Mouse (Mus musculus): ENCODE results near the gene Atp6v0c. TPM values are rescaled to one million over a fixed set of nuclear protein-coding genes. Genes with fewer than 3 reads are reported as not detected.

Gene Atp6v0c
- total RNA-seq (2023), result 100 to 1,000 TPM; 462 to 465 TPM

DNA sequence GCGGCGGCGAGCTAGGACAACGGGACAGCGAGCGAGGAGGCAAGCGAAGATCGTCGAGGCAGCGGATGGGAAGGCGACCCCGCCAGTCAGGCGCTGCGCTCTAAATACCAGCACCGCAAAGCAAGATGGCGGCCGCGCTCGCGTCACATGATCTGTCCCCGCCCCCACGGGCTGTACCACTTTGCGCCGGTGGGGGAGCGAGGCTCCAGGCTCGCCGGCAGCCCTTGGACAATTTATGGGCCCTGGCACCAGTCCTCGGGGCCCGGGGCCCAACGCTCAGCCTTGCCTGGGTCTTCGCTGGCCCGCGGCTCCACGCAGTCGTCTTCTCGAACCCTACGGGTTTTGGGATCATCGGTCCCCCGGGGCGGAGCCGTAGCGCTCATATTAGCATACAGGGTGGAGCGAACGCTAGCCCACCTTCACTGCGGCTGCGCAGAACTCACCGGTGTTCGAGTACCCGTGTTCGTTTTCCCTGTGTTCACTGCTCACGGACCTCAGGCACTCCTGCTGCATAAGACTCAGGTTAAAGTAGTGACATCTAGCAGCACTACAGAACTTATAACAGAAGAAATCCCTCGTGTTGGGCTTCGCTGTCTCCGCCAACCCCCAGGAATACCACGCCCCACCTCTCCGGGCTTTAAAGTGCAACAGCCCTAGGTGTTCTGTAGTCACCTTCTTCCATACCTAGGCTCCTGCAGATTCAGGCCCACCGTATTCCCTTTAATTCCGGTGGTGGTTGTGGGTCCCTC lies at the start of gene Atp6v0c:
TSS of gene Atp6v0c (minus strand) at position 386 of the 749 bp plus-strand sequence.

DNA sequence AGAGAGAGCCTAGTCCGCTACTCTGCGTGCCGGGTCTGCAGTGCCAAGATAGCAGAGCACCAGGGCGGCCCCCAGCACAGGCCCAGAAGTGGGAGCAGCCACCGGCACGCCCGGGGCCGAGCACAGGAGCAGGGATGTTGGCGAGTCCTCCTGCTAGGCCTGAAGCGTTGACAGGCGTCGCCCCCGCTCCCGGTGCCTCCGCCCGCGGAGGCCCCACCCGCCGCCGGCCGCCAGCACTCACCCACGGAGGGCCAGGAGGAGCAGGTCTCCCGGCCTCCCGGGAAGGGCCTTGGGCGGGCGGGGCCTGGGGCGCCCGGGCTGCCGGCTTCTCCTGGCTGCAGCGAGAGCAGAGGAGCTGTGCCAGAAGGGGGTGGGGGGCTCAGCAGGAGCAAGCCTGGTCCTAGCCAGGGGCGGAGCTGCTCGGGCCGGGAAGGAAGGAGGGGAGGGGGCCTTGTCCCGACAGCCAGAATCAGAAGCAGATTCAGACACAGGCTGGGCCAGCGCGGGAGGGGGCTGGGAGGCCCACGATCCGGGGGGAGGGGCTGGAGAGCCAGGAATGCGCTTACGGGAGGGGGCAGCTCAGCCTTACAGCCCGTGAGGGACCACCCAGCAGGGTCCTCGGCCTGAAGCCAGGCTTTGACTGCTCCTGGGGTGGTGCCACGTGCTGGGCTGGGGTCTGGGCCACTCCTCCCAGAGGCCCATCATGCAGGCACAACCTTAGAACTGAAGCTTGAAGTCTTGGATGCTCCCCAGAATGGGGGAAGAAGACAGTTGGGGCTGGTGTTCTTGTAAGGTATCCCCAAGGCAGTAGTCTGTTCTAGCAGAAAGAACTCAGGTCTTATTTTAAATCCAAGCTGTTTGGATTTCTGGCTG lies 39.8 kb upstream of the Atp6v0c start, which contains the start of gene Ntn3:
TSS of gene Ntn3 (minus strand) at position 489 of the 873 bp plus-strand sequence.

DNA sequence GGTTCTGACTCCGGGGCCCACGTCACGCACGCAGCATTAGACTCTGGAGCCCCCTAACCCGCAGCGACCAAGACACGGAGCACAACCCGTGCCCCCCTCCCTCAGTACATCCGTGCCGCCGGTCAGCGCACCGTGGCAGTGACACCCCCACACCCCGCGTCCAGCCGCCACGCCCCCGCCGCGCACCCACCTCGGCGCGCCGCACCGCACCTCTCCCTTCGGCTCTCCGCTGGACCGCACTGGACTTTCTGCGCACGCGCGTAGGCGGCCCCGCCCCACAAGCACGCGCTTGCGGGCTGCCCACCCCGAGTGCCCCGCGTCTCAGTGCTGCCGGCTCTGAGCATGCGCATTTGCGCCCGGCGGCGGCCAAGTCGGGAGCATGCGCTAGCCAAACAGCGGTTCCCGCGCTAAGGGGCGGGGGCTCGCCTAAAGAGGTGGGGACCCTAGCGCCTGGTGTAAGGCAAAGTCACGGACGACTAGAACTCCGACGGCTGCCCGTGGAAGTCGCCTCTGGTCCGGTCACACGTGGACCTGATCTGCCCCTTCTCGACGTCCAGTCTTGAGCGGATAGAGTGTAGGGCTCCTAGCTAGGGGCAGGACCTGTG lies 35.9 kb upstream of the Atp6v0c start, which contains the start of gene Tbc1d24:
TSS of gene Tbc1d24 (minus strand) at position 279 of the 605 bp plus-strand sequence.

DNA sequence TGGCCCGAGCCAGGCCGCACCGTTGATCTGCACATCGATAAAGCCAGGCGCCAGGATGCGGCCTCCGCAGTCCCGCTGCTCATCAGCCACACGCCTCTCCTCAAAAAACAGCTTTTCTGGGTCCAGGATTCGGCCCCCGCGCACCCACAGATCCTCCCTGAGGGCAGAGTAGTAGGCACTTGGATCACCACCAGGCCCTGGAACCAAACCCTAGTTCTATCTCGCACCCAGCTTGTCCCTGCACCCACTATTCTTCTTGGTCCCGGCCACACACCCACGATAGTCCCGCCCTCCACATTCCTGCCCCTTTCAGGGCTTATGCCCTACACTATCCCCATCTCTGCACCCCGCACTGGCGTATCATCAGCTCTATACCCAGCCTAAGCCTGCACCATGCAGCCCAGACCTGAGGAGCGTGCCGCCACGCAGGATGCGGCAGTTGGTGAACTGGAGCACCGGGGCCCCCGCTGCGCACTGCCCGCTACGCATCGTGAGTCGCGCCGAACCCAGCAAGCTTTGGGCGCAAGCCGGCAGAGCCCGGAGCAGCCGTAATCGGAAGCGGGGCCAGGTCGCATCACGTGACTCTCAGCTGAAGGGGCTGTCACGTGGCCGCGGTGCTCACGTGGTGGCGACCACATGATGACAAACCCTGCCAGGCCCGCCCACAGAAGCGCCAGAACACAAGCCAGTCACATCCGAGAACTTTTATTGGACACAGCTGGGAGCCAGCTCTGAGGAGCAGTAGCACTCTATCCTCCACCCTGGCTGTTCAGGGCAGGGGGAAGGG lies 6.1 kb downstream of the Atp6v0c start, which contains the start of gene Amdhd2:
TSS of gene Amdhd2 (minus strand) at position 591 of the 787 bp plus-strand sequence.

DNA sequence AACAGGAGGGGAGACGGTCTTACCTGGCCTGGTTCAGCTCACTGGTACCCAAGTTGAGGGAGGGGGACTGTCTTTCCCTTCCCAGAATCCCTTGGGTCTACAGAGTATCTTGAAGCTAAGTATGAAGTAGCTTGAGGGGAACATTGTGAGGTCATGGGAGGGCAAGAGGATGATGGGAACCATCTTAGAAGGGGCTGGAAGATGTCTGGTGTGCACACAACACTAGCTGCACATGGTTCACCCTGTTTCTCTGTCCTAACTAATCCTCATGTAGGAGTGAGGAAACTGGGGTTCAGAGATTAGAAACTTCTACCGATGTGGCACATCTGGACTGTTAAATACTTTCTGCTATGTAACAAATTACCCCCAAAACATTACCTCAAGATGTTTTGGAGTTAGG lies 18.7 kb downstream of the Atp6v0c start, which contains the start of gene Pdpk1:
TSS of gene Pdpk1 (minus strand) at position 101 of the 400 bp plus-strand sequence.

Other genes with a start within 250 kb of the Atp6v0c start
- gene Sbp, start 228.0 kb downstream of the Atp6v0c start, total RNA-seq (2023), result not detected
- not detected for gene Sbpl, start 214.4 kb downstream of the Atp6v0c start, total RNA-seq (2023)
- gene Prss30, start 189.1 kb downstream of the Atp6v0c start, total RNA-seq (2023), result 1 to 10 TPM; 3.1 to 3.4 TPM
- not detected for gene Prss22, start 171.6 kb downstream of the Atp6v0c start, total RNA-seq (2023)
- not detected for gene Prss27, start 131.6 kb downstream of the Atp6v0c start, total RNA-seq (2023)
- 10 to 100 TPM; 16.8 to 19.2 TPM for gene Kctd5, start 96.2 kb downstream of the Atp6v0c start, total RNA-seq (2023)
- gene Pdpk1, start 18.8 kb downstream of the Atp6v0c start, total RNA-seq (2023), result 10 to 100 TPM; 44.5 to 51.8 TPM
- gene Amdhd2, start 5.9 kb downstream of the Atp6v0c start, total RNA-seq (2023), result 10 to 100 TPM; 62.8 to 72.6 TPM
- 1 to 10 TPM; 5.5 to 6.0 TPM for gene Tbc1d24, start 35.9 kb upstream of the Atp6v0c start, total RNA-seq (2023)
- under 1 TPM; 0.43 to 0.50 TPM for gene Ntn3, start 39.8 kb upstream of the Atp6v0c start, total RNA-seq (2023)
- gene Tedc2, start 51.1 kb upstream of the Atp6v0c start, total RNA-seq (2023), result 1 to 10 TPM; 4.1 to 6.2 TPM
- 10 to 100 TPM; 15.7 to 16.9 TPM for gene Ccnf, start 81.8 kb upstream of the Atp6v0c start, total RNA-seq (2023)
- under 1 TPM; 0.26 to 0.27 TPM for gene Abca17, start 181.4 kb upstream of the Atp6v0c start, total RNA-seq (2023)
- gene Abca3, start 182.2 kb upstream of the Atp6v0c start, total RNA-seq (2023), result 10 to 100 TPM; 75.4 to 76.2 TPM
- gene Rnps1, start 244.9 kb upstream of the Atp6v0c start, total RNA-seq (2023), result 10 to 100 TPM; 82.6 to 84.4 TPM